Mouse (Mus musculus) lung, postnatal 36 days (tissue): ENCODE data around the gene Tspan32.

Source experiments
- DNase-seq: peaks from one replicate; pipeline ENCODE4 v3.0.0; 2022; ENCODE audit warnings: mixed read lengths

Gene Tspan32

DNA sequence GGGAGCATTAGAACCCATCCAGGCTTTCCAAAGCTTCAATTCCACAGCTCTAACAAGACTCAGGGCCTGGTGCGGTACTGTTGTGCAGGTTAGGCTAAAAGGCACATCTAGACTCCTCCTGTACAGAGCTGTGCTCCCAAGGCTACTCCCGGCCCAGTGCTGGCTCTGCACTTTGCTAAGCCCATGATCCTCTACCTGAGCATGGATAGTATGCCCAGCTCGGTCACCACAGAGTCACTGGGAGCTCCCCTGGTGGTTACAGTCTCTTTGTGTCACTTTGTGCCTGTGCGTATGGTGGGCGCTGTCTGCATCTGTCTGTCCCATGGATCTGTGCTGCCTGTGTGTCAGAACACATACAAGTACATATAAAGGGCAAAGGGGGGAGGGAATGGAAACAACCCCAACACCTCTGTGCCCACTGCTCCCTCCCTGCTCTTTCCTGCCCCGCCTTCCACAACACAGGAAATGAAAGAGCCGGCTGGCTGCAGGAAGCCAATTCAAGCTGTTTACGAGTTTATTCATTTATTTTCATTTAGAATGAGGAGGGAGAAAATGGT, 3.6 kb downstream of the Tspan32 start:
- peak; percentile 80 for DNase-seq

DNA sequence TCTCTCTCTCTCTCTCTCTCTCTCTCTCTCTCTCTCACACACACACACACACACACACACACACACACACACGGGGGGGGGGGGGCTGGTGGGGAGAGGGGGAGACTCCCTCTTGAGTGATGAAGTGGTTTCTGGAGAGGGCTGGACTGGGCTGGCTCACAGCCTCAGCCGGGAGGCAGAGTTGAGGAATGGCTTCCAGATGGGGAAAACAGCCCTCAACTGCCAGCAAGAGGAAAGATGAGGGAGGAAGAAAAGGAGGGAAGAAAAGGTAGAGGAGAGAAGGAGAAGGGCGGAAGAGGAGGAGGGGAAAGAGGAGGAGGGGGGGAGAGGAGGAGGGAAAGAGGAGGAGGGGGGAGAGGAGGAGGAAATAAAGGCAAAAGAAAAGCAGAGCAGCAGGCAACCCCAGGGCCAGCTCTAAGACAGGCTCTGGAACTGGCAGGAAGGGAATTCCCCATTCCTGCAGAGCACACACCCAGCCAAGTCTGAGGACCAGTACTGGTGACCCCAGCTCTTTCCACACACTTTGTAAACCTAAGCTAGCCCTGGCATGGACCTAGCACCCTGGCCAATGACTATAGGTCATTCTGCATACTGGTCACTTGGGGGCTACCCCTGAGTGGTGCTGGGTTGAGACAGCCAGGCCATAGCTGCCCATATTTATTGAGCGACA, 4.3 kb downstream of the Tspan32 start:
- peak; percentile 62 for DNase-seq

DNA sequence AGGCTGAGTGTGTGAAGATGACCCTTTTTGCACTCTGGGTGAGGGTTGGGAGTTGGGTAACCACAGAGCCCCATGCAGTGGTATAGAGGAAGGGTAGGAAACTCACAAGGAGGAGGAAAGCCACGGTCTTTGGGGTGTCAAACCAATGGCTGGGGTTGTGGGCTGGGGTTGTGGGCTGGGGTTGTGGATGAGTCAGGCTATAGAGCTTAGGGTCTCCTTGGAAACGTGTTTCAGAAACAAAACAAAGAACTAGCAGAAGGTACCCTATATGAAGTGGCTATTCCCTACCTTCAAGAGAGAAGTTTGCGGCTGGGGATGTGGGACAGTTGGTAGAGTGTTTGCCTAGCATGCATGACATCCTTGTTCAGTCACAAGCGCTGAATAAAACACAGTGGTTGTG, 5.2 kb downstream of the Tspan32 start:
- DNase-seq = no peak

DNA sequence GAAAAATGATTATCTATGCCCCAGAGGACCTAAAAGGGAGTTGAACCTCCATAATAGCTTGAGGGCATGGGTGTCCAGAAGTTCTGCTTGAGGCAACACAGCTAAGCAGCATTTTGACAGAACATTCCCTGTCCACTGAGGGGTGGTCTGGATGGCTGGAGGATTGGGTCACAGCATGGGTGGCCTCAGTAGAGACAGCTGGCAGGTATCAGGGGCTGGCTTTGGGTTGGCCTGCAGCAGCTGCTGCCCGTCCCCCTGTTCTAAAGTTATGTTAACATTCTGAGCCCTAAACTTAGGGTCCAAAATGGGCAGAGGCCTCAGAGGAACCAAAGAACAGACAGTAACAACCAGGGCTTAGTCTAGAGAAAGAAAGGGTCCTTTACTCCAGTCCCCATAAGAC, 6.4 kb downstream of the Tspan32 start:
- DNase-seq = no peak

DNA sequence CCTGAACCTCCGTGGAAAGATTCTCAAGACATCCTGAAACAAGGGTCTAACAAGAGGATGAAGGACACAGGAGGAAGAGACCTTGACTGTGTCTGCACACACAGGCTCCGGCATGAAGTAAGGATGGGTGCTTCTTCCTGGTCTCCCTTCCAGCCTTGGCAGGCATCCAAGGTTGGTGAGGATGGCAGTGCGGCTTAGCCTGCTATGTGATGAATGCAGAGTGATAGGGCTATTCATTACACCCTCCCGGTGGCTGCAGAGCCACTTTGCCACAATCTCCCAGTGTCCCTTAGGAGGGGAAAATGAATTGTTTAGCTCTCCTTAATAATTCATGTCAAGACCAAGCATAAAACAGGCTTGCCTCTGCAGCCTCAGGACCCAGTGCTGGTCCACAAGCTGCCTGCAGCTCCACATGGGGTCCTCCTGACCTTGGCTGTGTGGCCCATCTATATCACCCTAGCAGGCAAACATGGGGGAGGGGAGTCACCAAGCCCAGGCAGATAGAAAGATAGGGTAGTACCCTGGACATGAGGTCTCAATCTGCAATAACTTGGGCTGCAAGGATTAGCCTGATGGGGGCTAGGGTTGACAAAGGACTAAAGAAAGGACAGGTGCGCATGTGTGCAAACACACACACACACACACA, 7.5 kb downstream of the Tspan32 start:
- no peak for DNase-seq

DNA sequence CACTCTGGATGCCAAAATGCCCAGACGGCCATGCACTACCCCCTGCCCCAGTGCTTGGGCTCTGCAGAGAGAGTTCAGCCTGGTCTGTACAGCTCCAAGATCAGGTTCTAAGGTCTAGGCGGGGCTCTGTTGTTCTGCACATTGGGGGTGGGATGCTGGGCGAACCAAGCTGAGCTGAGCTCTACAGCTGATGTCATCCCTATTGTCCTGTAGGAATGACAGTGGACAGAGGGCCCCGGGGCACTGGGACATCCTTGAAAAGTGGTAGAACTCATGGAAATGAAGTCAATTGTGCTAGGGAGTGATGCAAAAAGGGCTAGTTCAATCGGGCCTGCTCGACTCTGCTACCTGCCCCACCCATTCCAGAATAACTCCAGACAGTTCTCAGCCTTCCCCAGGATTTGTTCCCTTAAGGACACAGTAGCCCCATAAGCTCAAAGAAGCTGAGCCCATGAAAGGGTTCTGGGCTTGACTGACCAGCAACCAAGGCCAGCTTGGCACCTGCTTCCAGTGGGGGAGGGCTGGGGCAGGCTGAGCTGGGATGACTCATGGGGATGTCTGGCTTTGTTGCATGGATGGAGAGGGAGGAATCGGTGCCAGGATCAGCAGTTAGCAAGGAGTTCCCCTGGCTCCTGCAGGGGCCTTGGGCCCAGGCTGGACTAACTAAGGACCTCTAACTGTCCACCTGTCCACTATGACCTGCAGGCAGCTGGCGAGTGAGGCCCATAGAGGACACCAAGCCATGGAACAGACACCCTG, 8.8 kb downstream of the Tspan32 start:
- peak; percentile 76 for DNase-seq

DNA sequence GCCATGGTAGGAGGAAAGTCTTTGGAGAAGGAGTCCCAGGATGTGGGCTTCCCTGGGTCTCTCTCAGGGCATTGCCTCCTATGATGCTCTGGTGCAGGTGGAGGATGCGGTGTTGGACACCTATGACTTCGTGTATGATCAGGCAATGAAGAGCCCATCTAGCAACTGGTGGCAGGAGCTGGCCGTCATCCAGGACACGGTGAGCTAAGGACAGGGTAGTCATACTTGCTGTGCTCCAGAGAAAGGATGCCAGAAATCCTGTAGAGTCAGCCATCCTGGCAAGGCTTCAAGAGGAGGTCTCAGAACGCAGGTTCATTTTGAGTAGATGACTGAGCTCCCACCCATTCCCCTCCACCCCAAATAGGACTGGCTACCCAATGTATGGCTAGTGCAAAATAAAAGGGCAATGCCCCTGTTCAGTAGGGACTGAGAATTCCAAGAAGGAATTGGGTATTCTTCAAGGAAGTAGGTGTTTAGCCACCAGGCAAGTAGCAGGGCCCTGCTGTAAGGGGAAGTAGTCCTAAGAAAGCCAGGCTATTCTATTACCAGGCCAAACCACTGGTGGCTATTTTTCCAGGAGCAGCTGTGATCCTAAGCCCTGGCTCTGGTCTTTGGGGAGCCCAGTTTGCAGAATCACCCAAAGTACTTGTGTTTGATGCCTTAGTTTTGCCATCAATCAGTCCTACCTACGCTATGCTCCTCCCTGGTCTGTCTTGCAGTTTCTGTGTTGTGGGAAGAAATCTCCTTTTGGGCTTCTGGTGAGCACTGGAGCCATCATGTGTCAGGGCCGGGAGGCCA, 10.2 kb downstream of the Tspan32 start:
- no peak for DNase-seq

DNA sequence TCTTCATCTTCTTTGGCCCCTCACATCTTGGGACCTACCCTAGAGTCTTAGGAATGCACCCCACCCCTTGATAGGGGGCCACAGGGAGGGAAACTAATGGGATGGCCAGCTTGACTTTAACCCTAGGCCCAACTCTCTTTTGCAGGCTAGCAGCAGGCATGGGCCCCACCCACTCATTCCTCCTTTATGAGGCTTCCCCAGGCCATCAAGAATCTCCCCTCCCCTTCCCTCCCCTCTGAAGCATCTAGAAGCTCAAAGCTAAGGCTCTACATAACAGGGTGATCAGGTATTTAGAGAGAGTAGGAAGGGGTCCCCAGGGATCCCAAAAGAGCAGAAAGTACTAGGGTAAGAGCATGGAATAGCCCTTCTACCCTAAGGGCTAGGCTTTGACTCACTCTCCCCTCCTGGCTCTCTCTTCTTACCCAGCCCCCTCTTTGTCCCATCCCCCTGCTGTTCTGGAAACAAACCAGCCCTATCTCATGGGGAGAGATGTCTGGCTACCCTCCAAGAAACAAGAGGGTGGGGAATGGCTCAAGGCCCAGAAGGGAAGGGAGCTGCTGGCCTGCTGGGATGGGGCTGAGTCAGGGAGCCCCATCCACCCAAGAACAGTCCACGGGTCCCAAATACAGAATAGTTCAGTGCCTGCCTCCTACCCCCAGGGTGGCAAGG, 11.0 kb downstream of the Tspan32 start:
- peak; percentile 80 for DNase-seq

DNA sequence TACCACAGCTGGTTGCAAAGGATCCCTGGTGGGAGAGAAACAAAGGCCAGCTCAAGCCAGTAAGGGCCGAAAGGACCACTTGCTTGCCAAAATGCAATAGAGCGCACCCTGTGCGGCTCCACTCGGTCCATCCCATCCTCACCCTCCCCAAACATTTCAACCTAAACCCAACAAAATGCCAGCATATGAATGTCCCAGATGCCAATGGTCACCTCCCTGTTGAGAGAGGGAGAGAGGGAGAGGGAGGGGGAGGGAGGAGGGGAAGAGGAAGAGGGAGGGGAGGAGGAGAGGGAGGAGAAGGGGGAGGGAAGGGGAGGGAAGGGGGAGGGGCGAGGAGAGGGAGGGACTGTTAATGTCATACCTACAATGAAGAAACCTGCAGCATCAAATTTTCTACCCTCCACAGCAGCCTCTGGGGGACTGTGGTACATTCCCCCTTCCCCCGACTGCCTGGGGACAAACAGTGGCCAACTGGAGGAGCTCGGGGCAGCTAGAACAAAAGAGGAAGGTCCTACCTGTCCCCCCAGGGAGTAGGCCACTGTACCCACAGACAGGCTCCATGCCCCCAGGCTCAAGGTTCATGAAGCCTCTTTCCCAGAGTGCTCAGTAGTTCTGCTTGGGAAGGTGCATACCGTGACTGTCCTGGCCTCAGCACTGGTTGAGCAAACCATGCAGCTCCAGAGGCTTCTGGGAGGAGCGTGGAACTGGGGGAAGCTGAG, 11.7 kb downstream of the Tspan32 start:
- no peak for DNase-seq

DNA sequence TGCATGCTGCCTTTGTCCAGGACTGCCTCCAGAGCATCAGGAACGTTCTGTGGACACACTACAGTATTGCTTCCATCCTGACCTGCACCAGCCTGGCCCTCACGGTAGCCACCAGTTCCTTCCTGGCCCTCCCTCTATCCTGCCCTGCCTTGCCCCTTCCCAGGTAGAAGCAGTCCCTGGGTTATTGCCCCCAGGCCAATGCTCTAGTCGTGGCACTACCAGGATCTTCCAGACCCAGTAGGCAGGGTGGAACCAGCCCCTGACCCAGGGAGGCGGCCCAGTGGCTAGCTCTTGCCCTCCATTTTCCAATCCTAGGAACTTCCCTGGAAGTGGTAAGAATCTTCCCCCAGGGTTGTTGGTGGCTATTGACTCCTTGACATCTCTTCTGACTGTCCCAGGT, 12.3 kb downstream of the Tspan32 start:
- DNase-seq = no peak

DNA sequence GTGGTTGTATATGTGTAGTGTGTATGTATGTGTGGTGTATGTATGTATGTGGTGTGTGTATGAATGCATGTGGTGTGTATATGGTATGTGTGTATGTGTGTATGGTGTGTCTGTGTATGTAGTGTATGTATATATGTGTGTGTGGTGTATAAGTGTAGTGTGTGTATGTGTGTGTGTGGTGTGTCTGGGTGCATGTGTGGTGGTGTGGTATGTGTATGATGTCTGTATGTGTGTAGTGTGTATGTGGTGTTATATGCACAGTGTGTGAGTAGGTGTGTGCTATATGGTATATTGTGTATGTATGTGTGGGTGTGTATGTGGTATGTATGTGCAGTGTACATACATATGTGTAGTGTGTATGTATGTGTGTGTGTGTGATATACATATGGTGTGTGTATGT, 15.2 kb downstream of the Tspan32 start:
- no peak for DNase-seq

DNA sequence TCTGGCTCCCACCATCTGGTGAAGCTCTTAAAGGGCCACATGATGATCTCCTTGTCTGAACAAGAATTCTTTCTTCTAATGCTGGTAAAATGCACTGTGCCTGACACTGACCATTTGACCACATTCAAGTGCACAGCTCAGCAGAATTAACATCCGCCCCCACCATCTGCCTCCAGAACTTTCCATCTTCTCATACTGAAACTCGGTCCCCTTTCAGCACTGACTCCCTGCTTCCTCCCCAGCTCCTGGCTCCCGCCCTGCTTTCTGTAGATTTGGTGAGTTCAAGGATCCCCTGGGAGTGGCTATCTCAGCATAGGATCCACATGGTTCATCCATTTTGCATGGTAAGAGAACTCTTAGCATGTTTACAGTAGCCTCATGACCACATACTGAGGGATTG, 15.9 kb downstream of the Tspan32 start:
- DNase-seq = no peak

DNA sequence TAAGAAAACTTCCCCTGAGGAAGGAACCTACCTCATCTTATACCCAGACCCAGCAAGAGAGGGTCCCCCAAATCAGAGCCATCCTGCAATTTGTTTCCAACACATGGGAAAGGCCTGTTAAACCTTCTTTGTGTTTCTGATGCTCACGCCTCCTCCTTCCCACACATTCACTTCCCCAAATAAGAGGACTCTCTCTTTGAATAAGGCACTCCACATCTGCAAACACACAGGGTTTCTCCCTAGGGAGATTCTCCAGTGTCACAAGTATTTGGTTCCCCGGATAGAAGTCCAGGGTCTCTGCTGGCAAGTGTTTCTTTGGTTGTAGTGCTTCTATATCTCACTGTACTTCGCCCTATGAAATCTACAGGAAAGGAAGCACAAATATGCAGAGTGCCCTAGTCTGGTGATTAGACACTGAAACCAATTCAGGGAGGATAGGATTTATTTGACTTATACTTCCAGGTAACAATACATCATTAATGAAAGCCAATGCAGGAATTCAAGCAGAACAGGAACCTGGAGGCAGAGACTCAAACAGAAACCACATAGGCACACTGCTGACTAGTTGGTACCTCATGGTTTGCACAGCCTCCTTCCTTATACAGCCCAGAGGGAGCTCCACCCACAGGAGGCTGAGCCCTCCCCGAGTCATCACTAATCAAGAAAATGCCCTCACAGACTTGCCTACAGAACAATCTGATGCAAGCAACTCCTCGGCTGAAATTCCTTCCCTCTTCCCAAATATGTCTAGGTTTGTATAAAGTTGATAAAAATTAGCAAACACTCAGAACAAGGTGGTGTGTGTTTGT, 16.7 kb downstream of the Tspan32 start:
- DNase-seq = no peak

DNA sequence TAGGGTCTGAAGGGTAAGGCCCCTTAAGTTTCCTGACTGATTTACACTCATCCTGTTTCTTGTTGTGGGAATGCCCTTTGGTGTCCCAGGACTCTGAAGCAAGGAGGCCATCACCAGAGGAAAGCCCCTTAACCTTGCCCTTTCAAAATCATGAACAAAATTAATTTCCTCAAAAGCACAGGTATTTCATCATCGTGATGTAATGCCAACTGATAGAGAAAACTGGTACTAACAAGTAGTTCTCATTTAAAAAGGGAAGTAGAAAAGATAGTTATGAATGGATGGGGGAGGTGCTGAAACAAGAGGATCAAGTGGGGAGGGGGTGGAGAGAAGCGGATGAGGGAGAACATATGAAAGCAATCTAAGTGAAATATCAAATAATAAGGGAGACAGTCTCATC, 18.7 kb downstream of the Tspan32 start:
- no peak for DNase-seq

DNA sequence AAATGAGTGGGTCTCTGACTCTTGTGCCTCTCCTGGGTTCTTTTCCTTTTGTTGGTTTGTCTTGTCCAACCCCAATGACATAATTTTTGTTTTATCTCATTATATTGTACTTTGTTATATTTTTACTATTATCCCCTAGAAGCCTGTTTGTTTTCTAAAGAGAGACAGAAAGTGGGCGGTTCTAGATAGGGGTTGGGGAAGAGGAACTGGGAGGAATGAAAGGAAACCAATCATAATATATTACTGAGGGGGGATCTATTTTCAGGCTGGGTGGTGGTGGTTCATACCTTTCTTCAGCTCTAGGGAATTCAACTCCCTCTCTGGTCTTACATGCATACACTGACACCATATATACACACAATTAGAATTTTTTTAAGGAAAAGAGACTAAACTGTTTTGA, 19.4 kb downstream of the Tspan32 start:
- DNase-seq = no peak

DNA sequence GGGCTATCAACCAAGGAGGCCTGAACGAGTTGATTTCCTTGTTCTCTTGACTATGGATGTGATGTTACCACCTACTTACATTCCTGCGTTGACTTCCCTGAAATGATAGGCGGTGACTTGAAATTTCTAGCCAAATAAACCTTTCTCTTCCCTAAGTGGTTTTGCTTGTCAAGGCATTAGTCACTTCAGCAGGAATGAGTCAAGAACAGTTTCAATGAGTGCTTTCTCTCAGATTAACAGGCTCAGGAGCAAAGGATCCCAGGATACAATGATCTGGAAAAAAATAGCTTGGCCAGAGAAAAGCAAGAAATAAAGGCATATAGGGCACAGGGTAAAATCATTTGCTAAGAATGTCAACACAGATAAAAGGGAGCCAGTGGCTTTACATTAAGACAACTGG, 20.6 kb downstream of the Tspan32 start:
- DNase-seq = no peak

DNA sequence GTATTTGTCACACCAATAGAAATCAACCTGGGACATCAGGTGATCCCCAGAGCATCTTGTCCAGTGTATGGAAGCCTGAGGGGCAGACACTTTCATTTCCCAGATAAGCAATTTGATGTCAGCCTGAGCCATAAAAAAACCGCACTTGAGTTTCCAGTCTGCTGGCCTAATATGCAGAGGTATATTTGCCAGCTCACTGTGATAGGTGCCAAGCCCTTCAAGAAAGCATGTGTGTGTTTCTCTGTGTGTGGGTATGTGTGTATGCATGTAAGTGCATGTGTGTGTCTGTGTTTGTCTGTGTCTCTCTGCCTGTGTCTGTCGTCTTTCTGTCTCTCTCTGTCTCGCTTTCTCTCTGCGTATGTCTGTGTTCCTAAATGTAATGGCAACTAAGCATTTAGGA, 22.4 kb downstream of the Tspan32 start:
- no peak for DNase-seq

DNA sequence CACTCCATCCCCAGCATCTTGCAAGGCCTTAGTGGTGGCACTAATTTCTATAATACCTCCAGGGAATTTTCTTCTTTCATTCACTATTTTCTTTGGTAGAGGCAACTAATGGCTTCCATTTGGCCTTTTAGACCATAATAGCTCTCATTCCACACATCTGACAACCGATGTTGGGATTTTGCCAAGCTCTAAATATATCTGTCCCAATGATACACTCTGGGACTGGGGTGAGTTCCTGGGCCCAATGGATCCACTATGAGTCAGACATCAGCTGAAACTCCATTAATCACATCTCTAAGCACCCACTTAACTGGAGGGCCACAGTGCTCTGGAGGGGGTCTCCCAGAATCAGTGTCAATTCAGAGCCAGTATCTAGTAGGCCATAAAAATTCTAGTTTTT, 27.0 kb downstream of the Tspan32 start:
- DNase-seq = no peak

DNA sequence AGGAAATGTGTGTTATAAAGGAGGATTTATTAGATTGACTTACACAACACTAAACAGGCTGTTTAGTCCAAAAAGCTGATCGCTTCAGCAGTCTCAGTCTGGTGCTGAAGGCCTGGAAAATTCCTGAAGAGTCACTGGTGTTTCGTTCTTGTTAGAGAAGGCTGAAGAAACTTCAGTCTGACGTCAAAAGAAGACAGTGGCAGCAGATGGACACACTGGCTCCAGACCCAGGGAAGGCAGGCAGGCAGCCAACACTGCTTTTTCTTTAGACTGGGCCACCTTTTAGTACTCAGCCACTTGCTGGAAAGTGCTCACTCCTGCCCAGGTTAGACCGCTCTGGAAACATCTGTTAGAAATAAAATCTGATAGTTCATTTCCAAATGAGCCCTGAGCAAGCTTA, 28.7 kb downstream of the Tspan32 start:
- DNase-seq = no peak

DNA sequence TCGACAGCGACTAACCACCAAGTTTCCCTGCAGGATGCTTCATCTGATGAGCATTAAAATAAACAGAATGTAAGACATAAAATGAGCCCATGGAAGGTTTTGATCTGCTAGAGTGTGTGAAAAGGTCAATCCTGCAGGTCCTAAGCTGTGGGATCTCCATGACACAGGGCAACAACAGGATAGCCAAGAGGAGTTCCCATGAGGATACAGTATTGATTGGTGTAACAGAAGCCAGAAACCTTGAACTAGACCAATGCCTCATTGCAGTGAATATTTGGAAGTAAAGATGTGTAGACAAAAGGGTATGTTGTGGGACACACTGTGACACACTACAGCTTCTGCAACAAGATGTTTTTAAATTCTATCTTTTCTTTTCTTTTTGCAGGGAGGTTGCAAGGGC, 29.3 kb downstream of the Tspan32 start:
- DNase-seq = no peak
